Mouse (Mus musculus) ES-E14 (cell line): ENCODE data around the gene Ptprs.

Experiments used
- CHD2 ChIP-seq: IDR thresholded peaks from 2 replicates; pipeline ENCODE4 v1.6.1; 2014; ENCODE audit warnings: mild to moderate bottlenecking, low read depth, low read length, inconsistent platforms
- HCFC1 ChIP-seq: IDR thresholded peaks from 2 replicates; pipeline ENCODE4 v1.6.1; 2012; ENCODE audit warnings: low read length, inconsistent platforms, borderline replicate concordance; ENCODE audit not compliant: insufficient read depth
- MAFK ChIP-seq: IDR thresholded peaks from 2 replicates; pipeline ENCODE4 v1.6.1; 2014; ENCODE audit warnings: mild to moderate bottlenecking, low read depth, low read length, inconsistent platforms; ENCODE audit not compliant: insufficient read depth
- ZC3H11A ChIP-seq: IDR thresholded peaks from 2 replicates; pipeline ENCODE4 v1.6.1; 2012; ENCODE audit warnings: low read depth, mild to moderate bottlenecking, inconsistent platforms, low read length, borderline replicate concordance
- ZNF384 ChIP-seq: IDR thresholded peaks from 2 replicates; pipeline ENCODE4 v1.6.1; 2012; ENCODE audit warnings: low read depth, low read length, inconsistent platforms

DNA sequence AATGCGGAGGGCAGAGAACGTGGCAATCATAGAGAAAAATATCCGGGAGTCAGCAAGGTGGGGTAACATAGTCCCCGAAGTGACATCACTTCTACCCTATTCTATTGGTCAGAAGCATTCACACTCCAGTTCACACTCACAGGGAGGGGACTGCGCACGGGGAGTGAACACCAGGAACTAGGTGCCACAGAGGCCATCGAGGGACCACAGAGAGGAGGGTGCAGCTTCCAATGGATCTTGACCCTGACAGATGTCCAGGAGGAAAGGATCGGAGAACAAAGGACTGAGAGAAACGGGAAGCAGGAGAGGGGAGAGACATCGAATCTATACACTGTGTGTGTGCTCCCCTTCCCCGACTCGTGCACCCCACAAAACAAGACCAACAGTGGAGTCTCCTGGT lies 38.6 kb upstream of the Ptprs start:
- TF ChIP-seq ZC3H11A (no peak), ZNF384 (no peak), MAFK (no peak), CHD2 (no peak), HCFC1 (no peak)
